Mouse (Mus musculus): Measurements from ENCODE around the gene Mrps15. TPM values are rescaled to one million over a fixed set of nuclear protein-coding genes. Genes with fewer than 3 reads are reported as not detected.

Gene Mrps15
- polyA plus RNA-seq, 1 experiment from 2014 or later: 63.5 TPM

- H3K4me2 ChIP-seq (replicated peaks; ENCODE audit: low read depth, low read length): peak within 1 kb of the TSS; percentile 78
- TF ChIP-seq CTCF (IDR thresholded peaks at IDR 0.05): 0 out of 2 replicates have a peak, but pooled peaks have one; percentile 12
- no peak for TF ChIP-seq EP300 (IDR thresholded peaks at IDR 0.05)
- H3K27ac ChIP-seq (ENCODE audit: low read length): peak within 1 kb of the TSS; percentile 77
- peak within 1 kb of the TSS; percentile 63 for H3K9ac ChIP-seq (replicated peaks; ENCODE audit: low read depth)
- H3K27me3 ChIP-seq (replicated peaks; ENCODE audit: insufficient read depth, low read length): no peaks in the 10 kb centered on the region
- no peaks in the 10 kb centered on the region for H3K36me3 ChIP-seq (ENCODE audit: insufficient read depth, low read length)
- ATAC-seq (peak; percentile 99), DNase-seq (ENCODE audit: low spot score) (peak; percentile 98)
- peaks cover 11% of the 10 kb centered on the region for H3K4me1 ChIP-seq (ENCODE audit: insufficient read depth, low read depth, low read length)
- H3K4me3 ChIP-seq (ENCODE audit: low read depth, low read length): peak within 1 kb of the TSS; percentile 61
- no peaks in the 10 kb centered on the region for H3K9me3 ChIP-seq (ENCODE audit: low read length)
- 2% methylated on average over 34 of the region's 37 CpGs for WGBS
Measured at GRCm38 (mm10) chr4:126096464-126097111, 49.9 kb downstream of the Mrps15 start, which contains the start of gene Lsm10. TSS of gene Lsm10 (plus strand) at chr4:126096623.

- H3K9me3 ChIP-seq (ENCODE audit: low read length): no peaks in the 10 kb centered on the region
- no peaks in the 10 kb centered on the region for H3K27me3 ChIP-seq (replicated peaks; ENCODE audit: insufficient read depth, low read length)
- H3K4me3 ChIP-seq (ENCODE audit: low read depth, low read length): no peak overlapping the region
- ATAC-seq (no peak), DNase-seq (ENCODE audit: low spot score) (no peak)
- 92% methylated on average over 20 of the region's 20 CpGs for WGBS
- H3K27ac ChIP-seq (ENCODE audit: low read length): no peak overlapping the region
- TF ChIP-seq EP300 (IDR thresholded peaks at IDR 0.05): no peak
- no peak for TF ChIP-seq CTCF (IDR thresholded peaks at IDR 0.05)
- H3K9ac ChIP-seq (replicated peaks; ENCODE audit: low read depth): no peak overlapping the region
- H3K36me3 ChIP-seq (ENCODE audit: insufficient read depth, low read length): no peaks in the 10 kb centered on the region
- H3K4me1 ChIP-seq (ENCODE audit: insufficient read depth, low read depth, low read length): peaks cover 21% of the 10 kb centered on the region
- H3K4me2 ChIP-seq (replicated peaks; ENCODE audit: low read depth, low read length): no peak overlapping the region
Measured at GRCm38 (mm10) chr4:126097711-126098253, 51.1 kb downstream of the Mrps15 start.

- no peak for DNase-seq (ENCODE audit: low spot score)
- WGBS: 79% methylated on average over 3 of the region's 3 CpGs
- H3K27ac ChIP-seq (ENCODE audit: low read length): peak overlapping the region; percentile 74
Measured at GRCm38 (mm10) chr4:126099365-126099764, 52.6 kb downstream of the Mrps15 start.

GRCm38 (mm10) chr4:126100764-126101163 lies 54.0 kb downstream of the Mrps15 start:
- no peaks in the 10 kb centered on the region for H3K9me3 ChIP-seq (ENCODE audit: low read length)
- H3K36me3 ChIP-seq (ENCODE audit: insufficient read depth, low read length): no peaks in the 10 kb centered on the region
- ATAC-seq (no peak), DNase-seq (ENCODE audit: low spot score) (no peak)
- no peak overlapping the region for H3K27ac ChIP-seq (ENCODE audit: low read length)
- H3K4me2 ChIP-seq (replicated peaks; ENCODE audit: low read depth, low read length): no peak overlapping the region
- 78% methylated on average over 3 of the region's 3 CpGs for WGBS
- no peak overlapping the region for H3K9ac ChIP-seq (replicated peaks; ENCODE audit: low read depth)
- TF ChIP-seq CTCF (IDR thresholded peaks at IDR 0.05): no peak
- no peak for TF ChIP-seq EP300 (IDR thresholded peaks at IDR 0.05)
- H3K4me1 ChIP-seq (ENCODE audit: insufficient read depth, low read depth, low read length): peaks cover 34% of the 10 kb centered on the region
- H3K4me3 ChIP-seq (ENCODE audit: low read depth, low read length): no peak overlapping the region
- no peaks in the 10 kb centered on the region for H3K27me3 ChIP-seq (replicated peaks; ENCODE audit: insufficient read depth, low read length)

More at GRCm38 (mm10) chr4:126099365-126099764, 52.6 kb downstream of the Mrps15 start:
- Histone ChIP-seq H3K4me3 (ENCODE audit: low read depth, low read length) (no peak overlapping the region), H3K9ac (replicated peaks; ENCODE audit: low read depth) (no peak overlapping the region), H3K27me3 (replicated peaks; ENCODE audit: insufficient read depth, low read length) (no peaks in the 10 kb centered on the region), H3K9me3 (ENCODE audit: low read length) (no peaks in the 10 kb centered on the region), H3K36me3 (ENCODE audit: insufficient read depth, low read length) (no peaks in the 10 kb centered on the region), H3K4me1 (ENCODE audit: insufficient read depth, low read depth, low read length) (peaks cover 22% of the 10 kb centered on the region), H3K4me2 (replicated peaks; ENCODE audit: low read depth, low read length) (no peak overlapping the region)
- no peak for ATAC-seq
- TF ChIP-seq CTCF (IDR thresholded peaks at IDR 0.05) (no peak), EP300 (IDR thresholded peaks at IDR 0.05) (no peak)

- DNase-seq (ENCODE audit: low spot score): peak; percentile 74
- Histone ChIP-seq H3K27me3 (replicated peaks; ENCODE audit: insufficient read depth, low read length) (no peaks in the 10 kb centered on the region), H3K27ac (ENCODE audit: low read length) (peak overlapping the region; percentile 97), H3K4me2 (replicated peaks; ENCODE audit: low read depth, low read length) (peak overlapping the region; percentile 71), H3K36me3 (ENCODE audit: insufficient read depth, low read length) (no peaks in the 10 kb centered on the region), H3K4me1 (ENCODE audit: insufficient read depth, low read depth, low read length) (peaks cover 38% of the 10 kb centered on the region), H3K9ac (replicated peaks; ENCODE audit: low read depth) (no peak overlapping the region), H3K4me3 (ENCODE audit: low read depth, low read length) (no peak overlapping the region), H3K9me3 (ENCODE audit: low read length) (no peaks in the 10 kb centered on the region)
- no peak for TF ChIP-seq CTCF (IDR thresholded peaks at IDR 0.05)
- TF ChIP-seq EP300 (IDR thresholded peaks at IDR 0.05): no peak
- ATAC-seq: no peak
- 44% methylated on average over 7 of the region's 7 CpGs for WGBS
Measured at GRCm38 (mm10) chr4:126102061-126102841, 55.5 kb downstream of the Mrps15 start.

GRCm38 (mm10) chr4:126103057-126103581 lies 56.4 kb downstream of the Mrps15 start:
- H3K9ac ChIP-seq (replicated peaks; ENCODE audit: low read depth): peak overlapping the region; percentile 44
- H3K4me2 ChIP-seq (replicated peaks; ENCODE audit: low read depth, low read length): peak overlapping the region; percentile 71
- H3K4me1 ChIP-seq (ENCODE audit: insufficient read depth, low read depth, low read length): peaks cover 38% of the 10 kb centered on the region
- peak; percentile 99 for DNase-seq (ENCODE audit: low spot score)
- WGBS: 1% methylated on average over 15 of the region's 15 CpGs
- ATAC-seq: peak; percentile 88
- no peaks in the 10 kb centered on the region for H3K9me3 ChIP-seq (ENCODE audit: low read length)
- H3K36me3 ChIP-seq (ENCODE audit: insufficient read depth, low read length): no peaks in the 10 kb centered on the region
- no peaks in the 10 kb centered on the region for H3K27me3 ChIP-seq (replicated peaks; ENCODE audit: insufficient read depth, low read length)
- TF ChIP-seq EP300 (IDR thresholded peaks at IDR 0.05): peak; percentile 96
- peak; percentile 11; the same call in 1 of the 2 replicates for TF ChIP-seq CTCF (IDR thresholded peaks at IDR 0.05)
- peak overlapping the region; percentile 97 for H3K27ac ChIP-seq (ENCODE audit: low read length)
- peak overlapping the region; percentile 93 for H3K4me3 ChIP-seq (ENCODE audit: low read depth, low read length)

All from lung, postnatal 0 days (tissue).